Mouse (Mus musculus) stomach, embryonic 16.5 days (tissue): ENCODE data around the gene Rabl2. TPM values are rescaled to one million over a fixed set of nuclear protein-coding genes. Genes with fewer than 3 reads are reported as not detected.

Experiments
- ATAC-seq: fragments of 200-750 bp; cut with Nextera tagmentation; 2 replicates; pipeline ENCODE4 v1.8.0; 2017; ENCODE audit warnings: moderate number of reproducible peaks, moderate TSS enrichment; ENCODE audit not compliant: insufficient read depth, low FRiP score
- H3K27ac ChIP-seq: fragments of 300-500 bp; sonication (generic); 2 replicates; pipeline ENCODE4 v1.5.1; 2014; ENCODE audit warnings: low read length
- H3K27me3 ChIP-seq: fragments of 300-500 bp; sonication (generic); 2 replicates; pipeline ENCODE4 v1.6.1; 2014; ENCODE audit warnings: low read length, control low read depth, mixed read lengths; ENCODE audit not compliant: control insufficient read depth, insufficient read depth
- H3K36me3 ChIP-seq: fragments of 300-500 bp; sonication (generic); 2 replicates; pipeline ENCODE4 v1.6.1; 2014; ENCODE audit warnings: low read length; ENCODE audit not compliant: control insufficient read depth, insufficient read depth
- H3K4me1 ChIP-seq: fragments of 300-500 bp; sonication (generic); 2 replicates; pipeline ENCODE4 v1.6.1; 2014; ENCODE audit warnings: low read length, control low read depth, mixed read lengths; ENCODE audit not compliant: control insufficient read depth, insufficient read depth
- H3K4me2 ChIP-seq: fragments of 300-500 bp; sonication (generic); 2 replicates; pipeline ENCODE4 v1.6.1; 2014; ENCODE audit warnings: low read depth, low read length, mixed read lengths
- H3K4me3 ChIP-seq: fragments of 300-500 bp; sonication (generic); replicated peaks from 2 replicates; pipeline ENCODE4 v1.5.1; 2014; ENCODE audit warnings: mild to moderate bottlenecking, low read length
- H3K9ac ChIP-seq: fragments of 300-500 bp; sonication (generic); 2 replicates; pipeline ENCODE4 v1.6.1; 2014; ENCODE audit warnings: low read length
- H3K9me3 ChIP-seq: fragments of 300-500 bp; sonication (generic); replicated peaks from 2 replicates; pipeline ENCODE4 v1.6.1; 2016; ENCODE audit warnings: low read length, control low read depth; ENCODE audit not compliant: control insufficient read depth
- WGBS: fragments of 180-500 bp; shearing (Covaris S2); extraction: QIAGEN DNeasy Blood & Tissue Kit; methylation state at CpG from one replicate; pipeline ENCODE4 v1.1.7; 2014; 5-methylcytosine and 5-hydroxymethylcytosine counted together
- polyA plus RNA-seq: library from polyadenylated mRNA; unstranded; fragments of >200 nt; fragmentation: Nextera tagmentation; extraction: Ambion mirVana; gene quantifications from 2 replicates; pipeline ENCODE4 v1.2.1, GENCODE M21; 2015

The Rabl2 gene
- polyA plus RNA-seq = 34.6 and 35.2 TPM in 2 replicates

- H3K9ac ChIP-seq = peak within 1 kb of the TSS; percentile 83
- WGBS = under 1% methylated on average over 35 of the region's 35 CpGs
- no peaks in the 10 kb centered on the region for H3K27me3 ChIP-seq
- peak within 1 kb of the TSS; percentile 88 for H3K4me2 ChIP-seq
- peak within 1 kb of the TSS; percentile 77 for H3K4me3 ChIP-seq
- ATAC-seq = peak; percentile 94
- no peak within 1 kb of the TSS for H3K27ac ChIP-seq
- H3K9me3 ChIP-seq = no peaks in the 10 kb centered on the region
- H3K4me1 ChIP-seq = no peaks in the 10 kb centered on the region
- 0 out of 2 replicates have a peak, but pooled peaks cover 4% of the 10 kb centered on the region for H3K36me3 ChIP-seq
These were observed at the start of gene Rabl2 for GRCm38 (mm10) chr15:89591723-89592455. Rabl2 (minus strand) TSS chr15:89591923.

GRCm38 (mm10) chr15:89623626-89623959 lies 31.9 kb upstream of the Rabl2 start:
- no peaks in the 10 kb centered on the region for H3K9me3 ChIP-seq
- no peaks in the 10 kb centered on the region for H3K4me1 ChIP-seq
- H3K4me3 ChIP-seq = no peak overlapping the region
- no peaks in the 10 kb centered on the region for H3K36me3 ChIP-seq
- H3K27me3 ChIP-seq = no peaks in the 10 kb centered on the region
- no peak for ATAC-seq
- no peak overlapping the region for H3K27ac ChIP-seq
- WGBS = 8% methylated on average over 6 of the region's 6 CpGs
- no peak overlapping the region for H3K9ac ChIP-seq
- H3K4me2 ChIP-seq = no peak overlapping the region

GRCm38 (mm10) chr15:89622959-89623625 lies 31.4 kb upstream of the Rabl2 start:
- WGBS = 58% methylated on average over 5 of the region's 5 CpGs
- H3K36me3 ChIP-seq = no peaks in the 10 kb centered on the region
- H3K4me3 ChIP-seq = no peak overlapping the region
- no peak overlapping the region for H3K27ac ChIP-seq
- H3K9ac ChIP-seq = no peak overlapping the region
- no peaks in the 10 kb centered on the region for H3K9me3 ChIP-seq
- H3K4me1 ChIP-seq = no peaks in the 10 kb centered on the region
- ATAC-seq = no peak
- no peak overlapping the region for H3K4me2 ChIP-seq
- no peaks in the 10 kb centered on the region for H3K27me3 ChIP-seq

- no peaks in the 10 kb centered on the region for H3K9me3 ChIP-seq
- H3K9ac ChIP-seq = no peak overlapping the region
- no peaks in the 10 kb centered on the region for H3K4me1 ChIP-seq
- no peaks in the 10 kb centered on the region for H3K27me3 ChIP-seq
- ATAC-seq = no peak
- no peak overlapping the region for H3K4me3 ChIP-seq
- no peak overlapping the region for H3K27ac ChIP-seq
- no peaks in the 10 kb centered on the region for H3K36me3 ChIP-seq
- 75% methylated on average over 12 of the region's 12 CpGs for WGBS
- H3K4me2 ChIP-seq = no peak overlapping the region
These were observed 30.7 kb upstream of the Rabl2 start for GRCm38 (mm10) chr15:89622312-89622958.

GRCm38 (mm10) chr15:89607888-89608287 lies 16.2 kb upstream of the Rabl2 start:
- WGBS = 79% methylated on average over 9 of the region's 9 CpGs
- H3K27me3 ChIP-seq = no peaks in the 10 kb centered on the region
- H3K27ac ChIP-seq = no peak overlapping the region
- no peaks in the 10 kb centered on the region for H3K4me1 ChIP-seq
- no peak overlapping the region for H3K9ac ChIP-seq
- no peak overlapping the region for H3K4me2 ChIP-seq
- H3K36me3 ChIP-seq = no peaks in the 10 kb centered on the region
- no peaks in the 10 kb centered on the region for H3K9me3 ChIP-seq
- no peak overlapping the region for H3K4me3 ChIP-seq
- ATAC-seq = no peak

- H3K4me1 ChIP-seq = no peaks in the 10 kb centered on the region
- ATAC-seq = no peak
- H3K4me2 ChIP-seq = no peak overlapping the region
- 82% methylated on average over 8 of the region's 8 CpGs for WGBS
- no peak overlapping the region for H3K27ac ChIP-seq
- H3K27me3 ChIP-seq = no peaks in the 10 kb centered on the region
- H3K36me3 ChIP-seq = no peaks in the 10 kb centered on the region
- H3K4me3 ChIP-seq = no peak overlapping the region
- no peak overlapping the region for H3K9ac ChIP-seq
- no peaks in the 10 kb centered on the region for H3K9me3 ChIP-seq
These were observed 15.8 kb upstream of the Rabl2 start for GRCm38 (mm10) chr15:89607480-89607879.

GRCm38 (mm10) chr15:89605822-89606570 lies 14.3 kb upstream of the Rabl2 start:
- ATAC-seq = no peak
- H3K4me1 ChIP-seq = no peaks in the 10 kb centered on the region
- no peak overlapping the region for H3K9ac ChIP-seq
- H3K27me3 ChIP-seq = no peaks in the 10 kb centered on the region
- no peak overlapping the region for H3K4me3 ChIP-seq
- H3K27ac ChIP-seq = no peak overlapping the region
- no peaks in the 10 kb centered on the region for H3K9me3 ChIP-seq
- 71% methylated on average over 12 of the region's 12 CpGs for WGBS
- no peak overlapping the region for H3K4me2 ChIP-seq
- no peaks in the 10 kb centered on the region for H3K36me3 ChIP-seq

- ATAC-seq = no peak
- Histone ChIP-seq H3K36me3 (0 out of 2 replicates have a peak, but pooled peaks cover 4% of the 10 kb centered on the region), H3K4me3 (peak overlapping the region; percentile 77; the same call in 1 of the 2 replicates), H3K9ac (no peak overlapping the region; the same call in 1 of the 2 replicates), H3K4me1 (no peaks in the 10 kb centered on the region), H3K27ac (no peak overlapping the region), H3K4me2 (peak overlapping the region; percentile 88), H3K9me3 (no peaks in the 10 kb centered on the region), H3K27me3 (no peaks in the 10 kb centered on the region)
- WGBS = 44% methylated on average over 4 of the region's 4 CpGs
These were observed 825 bp upstream of the Rabl2 start for GRCm38 (mm10) chr15:89592548-89592947.
